Mouse (Mus musculus): Measurements from ENCODE around the gene Col25a1.

Gene Col25a1

DNA sequence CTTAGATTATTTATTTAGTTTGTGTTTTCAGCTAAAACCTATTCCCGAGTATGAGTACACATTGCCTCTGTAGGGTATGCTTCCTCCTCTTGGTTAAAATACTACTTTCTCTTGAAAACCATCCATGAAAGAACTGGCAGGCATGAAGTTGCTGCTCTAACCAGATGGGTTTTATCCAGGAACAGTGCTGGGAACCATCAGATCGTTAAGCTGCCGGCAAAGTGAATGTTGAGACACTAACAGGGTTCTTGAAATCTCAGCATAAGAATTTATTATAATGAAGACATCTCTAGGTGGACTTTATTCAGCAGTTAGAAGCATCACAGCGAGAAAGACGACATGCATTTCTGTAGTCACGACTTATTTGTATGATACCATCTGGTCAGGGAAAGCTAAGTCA is 181.9 kb downstream of the Col25a1 start:
- DNase-seq (ENCODE audit: low spot score) = no peak

DNA sequence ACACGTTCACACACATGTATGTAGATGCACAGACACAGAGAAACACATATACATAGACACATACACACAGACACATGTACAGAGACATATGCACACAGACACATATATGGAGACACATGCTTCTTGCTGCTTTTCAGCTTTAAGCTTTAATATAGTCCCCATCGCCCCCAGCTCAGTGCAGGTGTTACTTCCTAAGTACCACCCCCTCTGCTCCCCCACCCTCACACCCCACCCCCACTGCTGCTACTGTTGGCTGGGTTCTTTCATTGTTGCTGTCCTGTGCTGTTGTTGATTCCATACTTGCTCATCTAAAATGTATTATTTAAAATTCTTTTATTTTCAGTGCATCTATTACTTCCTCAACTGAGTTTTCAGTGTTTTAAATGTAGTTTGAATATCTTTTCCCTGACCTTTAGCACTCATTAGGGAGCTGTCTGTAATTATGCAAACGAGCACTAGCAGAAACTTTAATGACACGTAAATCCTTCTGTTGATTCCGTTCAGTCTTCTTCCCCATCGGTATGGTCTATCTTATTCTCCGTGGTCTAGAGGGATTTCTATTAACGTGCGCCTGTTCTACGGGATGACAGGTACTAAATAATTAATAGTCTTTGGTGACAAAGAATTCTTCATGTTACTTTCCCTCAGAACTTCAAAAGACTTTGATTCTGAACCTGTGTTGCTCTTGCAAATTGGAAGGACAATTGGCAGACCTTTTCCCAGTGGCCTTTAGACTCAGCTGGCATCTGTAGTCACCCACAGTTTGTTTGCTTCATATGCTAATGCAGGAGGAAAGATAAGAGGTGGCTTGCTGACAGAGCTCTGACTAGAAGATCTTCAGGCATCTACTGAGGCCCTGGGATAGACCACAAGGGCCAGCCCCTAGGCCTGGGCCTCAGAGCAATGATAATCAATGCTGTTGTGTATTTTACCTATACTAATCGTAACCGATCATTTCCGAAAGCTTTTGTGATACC is 196.0 kb downstream of the Col25a1 start:
- DNase-seq (ENCODE audit: low spot score) = no peak

DNA sequence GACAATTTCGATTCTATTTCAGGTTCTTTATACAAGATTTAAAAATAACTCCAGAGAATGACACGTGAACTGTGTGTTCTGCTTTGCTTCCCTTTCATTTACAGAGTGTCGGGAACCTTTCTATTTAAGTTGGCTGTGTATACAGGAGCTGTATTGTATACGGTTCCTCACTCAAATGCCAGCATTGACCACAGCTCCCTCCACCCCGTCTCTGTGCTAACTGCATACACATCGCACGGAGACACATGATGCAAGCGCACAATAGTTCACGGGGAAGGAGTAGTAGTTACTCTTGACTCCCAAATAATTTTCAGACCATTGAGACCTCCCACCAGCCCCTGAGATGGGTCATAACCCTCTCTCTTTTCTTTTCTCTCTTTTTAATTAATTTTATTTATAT is 197.6 kb downstream of the Col25a1 start:
- DNase-seq (ENCODE audit: low spot score) = no peak

DNA sequence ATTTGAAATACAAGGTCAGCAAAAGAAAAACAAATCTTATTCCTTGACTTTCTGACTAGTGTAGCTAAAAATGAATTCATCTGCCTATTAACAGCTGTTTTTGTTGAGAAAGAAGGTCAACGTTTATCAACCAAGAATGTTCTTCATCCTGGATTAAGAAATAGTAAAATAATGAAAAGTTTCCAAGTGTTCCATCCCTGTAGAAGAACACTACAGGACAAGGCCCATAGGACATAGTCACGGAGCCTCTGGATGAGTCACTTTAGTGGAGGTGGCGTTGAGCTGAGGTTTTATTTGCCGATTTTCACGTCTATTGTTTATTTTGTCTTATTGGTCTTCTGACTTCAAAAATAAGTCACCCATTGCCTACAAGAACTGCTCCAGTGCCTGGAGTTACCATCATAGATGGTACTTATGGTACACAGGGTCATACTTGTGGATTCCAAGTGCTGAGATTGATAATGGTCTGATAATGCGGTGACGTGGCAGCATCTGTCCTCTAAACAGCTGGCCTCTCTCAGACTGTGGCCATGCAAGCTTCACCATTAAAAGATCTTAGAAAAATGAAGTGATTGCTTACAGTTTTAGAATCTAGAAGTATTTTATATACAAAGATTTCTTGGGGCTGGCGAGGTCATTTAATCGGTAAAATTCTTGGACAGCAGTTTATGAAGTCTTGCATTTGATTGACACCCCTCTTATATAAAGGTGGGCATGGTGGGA is 198.7 kb downstream of the Col25a1 start:
- DNase-seq (ENCODE audit: low spot score) = no peak

- DNase-seq (ENCODE audit: low spot score) = no peak
Measured at GRCm38 (mm10) chr3:130330556-130330950, 199.3 kb downstream of the Col25a1 start.

GRCm38 (mm10) chr3:130332347-130332913 is 201.1 kb downstream of the Col25a1 start:
- no peak for DNase-seq (ENCODE audit: low spot score)

DNA sequence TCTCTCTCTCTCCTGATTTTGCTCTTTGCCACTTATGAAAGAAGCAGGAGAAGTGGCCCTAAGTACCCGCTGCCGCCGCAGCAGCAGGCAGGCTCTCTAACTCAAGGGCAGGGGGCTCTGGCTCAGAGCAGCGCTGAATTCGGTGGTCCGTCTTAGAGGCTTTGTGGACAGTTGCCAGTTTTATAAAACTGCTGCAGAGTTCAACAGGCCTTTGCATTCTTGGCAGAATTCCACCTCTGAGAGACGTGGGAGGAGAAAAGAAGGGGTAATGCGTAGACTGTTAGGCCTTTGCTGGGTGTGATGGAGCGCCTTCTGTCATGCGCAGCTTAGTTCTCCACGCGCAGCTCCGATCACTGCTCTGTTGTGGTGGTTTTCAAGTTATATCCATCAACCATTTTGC is 206.6 kb downstream of the Col25a1 start:
- DNase-seq (ENCODE audit: low spot score) = no peak

- DNase-seq (ENCODE audit: low spot score) = no peak
Measured at GRCm38 (mm10) chr3:130338371-130338770, 207.1 kb downstream of the Col25a1 start.

DNA sequence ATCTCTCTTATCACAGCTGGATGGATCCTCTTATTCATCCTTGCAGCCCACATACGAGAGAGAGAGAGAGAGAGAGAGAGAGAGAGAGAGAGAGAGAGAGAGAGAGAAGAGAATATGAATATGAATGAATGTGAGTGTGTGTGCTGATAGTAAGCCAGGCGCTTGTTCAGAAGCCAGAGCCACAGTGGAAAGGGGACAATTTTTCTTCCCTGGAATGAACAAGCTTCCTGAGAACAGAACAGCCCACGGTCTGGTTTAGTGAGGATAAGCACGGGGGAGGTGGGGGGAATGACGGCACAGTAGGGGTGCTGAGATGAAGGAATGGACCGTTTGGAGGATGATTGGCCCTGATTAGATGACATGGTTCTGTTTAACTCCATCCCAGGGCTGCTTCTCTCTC is 218.9 kb downstream of the Col25a1 start:
- DNase-seq (ENCODE audit: low spot score) = no peak

DNA sequence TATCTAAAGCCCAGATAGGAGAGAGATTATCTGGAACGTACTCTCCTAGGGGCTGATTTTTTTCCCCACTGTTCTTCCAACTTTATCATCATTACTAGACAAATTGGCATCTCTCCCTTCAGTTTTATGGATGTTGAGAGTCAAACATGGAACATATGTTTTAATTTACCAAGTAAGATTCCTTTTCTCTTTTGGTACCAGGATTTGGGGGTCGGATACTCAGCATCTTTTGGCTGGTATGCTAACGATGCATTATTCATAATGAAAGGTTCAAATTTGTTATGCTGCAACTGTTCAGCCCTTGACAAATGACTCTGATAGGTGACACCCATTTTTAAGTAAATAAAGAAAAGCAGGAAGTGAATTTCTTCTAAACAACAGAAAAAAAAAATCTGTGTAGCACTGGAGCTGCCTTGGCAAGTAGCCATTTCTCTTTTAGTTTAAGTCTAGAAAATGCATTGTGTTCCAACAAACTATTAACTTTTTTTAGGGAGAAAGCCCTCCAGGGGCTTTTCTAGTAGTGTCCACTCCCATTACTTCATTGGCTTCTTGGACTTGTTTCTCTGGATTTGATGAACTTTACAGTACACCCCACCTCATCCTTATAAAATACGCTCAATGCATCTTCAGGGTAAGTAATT is 223.2 kb downstream of the Col25a1 start:
- DNase-seq (ENCODE audit: low spot score) = no peak

DNA sequence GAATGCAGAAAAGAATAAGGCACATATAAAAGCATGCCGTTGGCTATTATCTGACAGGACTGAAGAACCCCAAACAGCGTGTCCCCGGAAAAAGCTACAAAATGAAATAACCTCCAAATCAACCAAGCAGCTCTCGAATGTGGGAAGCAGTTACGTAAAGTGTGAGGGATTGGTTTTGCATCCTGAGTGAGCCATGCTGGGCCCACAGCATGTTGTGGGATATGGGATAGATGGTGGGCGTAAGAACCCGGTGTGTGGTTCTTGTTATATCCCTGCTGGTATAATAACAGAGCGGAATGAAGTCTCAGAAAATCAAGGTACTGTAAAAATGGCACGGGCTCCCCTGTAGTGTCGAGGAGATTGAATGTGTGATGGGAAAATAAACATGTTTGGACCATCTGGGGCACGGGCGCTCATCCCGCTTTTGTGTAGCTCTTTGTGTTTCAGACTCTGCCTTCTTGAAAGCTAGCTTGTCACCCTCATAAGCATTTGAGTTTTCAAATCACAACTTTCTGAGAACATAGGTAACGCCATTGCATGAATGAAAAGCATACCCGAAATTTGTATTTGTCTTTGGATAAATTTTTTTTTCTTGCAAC is 225.4 kb downstream of the Col25a1 start:
- no peak for DNase-seq (ENCODE audit: low spot score)

DNA sequence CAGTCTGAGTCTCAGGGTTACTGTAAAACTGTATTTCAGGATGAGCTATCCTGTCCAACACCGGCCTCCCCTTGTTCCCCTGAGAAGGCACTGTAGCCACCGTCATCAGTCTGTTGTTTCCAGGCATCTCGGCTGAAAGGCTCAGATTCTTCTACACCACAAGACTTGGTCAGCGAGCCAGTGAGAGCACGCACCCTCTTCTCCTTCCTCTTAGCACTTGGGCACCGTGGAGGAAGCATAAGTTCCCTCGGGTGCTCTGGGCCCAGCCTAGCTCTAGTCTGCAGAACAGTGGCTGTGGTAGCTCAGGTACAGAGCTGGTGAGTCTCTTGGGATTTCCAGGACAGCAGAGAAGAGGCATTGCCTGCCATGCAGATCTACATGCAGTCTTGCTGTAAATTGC is 229.5 kb downstream of the Col25a1 start:
- no peak for DNase-seq (ENCODE audit: low spot score)

DNA sequence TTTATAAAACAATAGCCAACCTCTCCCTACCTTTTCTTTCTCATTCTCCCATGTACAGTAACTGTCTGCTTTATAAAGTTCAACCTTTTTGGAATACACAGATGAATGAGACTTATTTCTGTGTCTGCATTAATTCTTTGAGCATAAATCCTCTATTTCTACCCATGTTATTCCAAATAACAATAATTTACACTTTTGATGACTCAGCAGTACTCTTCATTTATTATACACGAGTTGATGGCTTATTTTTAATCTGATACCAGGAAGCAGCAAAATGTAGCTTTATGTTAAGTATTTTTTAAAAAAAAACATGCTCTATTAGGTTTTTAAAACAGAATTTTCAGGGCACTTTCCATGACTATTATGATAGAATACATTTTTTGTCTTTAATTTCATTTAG is 230.6 kb downstream of the Col25a1 start:
- DNase-seq (ENCODE audit: low spot score) = no peak

GRCm38 (mm10) chr3:130362797-130363367 is 231.6 kb downstream of the Col25a1 start:
- peak; percentile 30 for DNase-seq (ENCODE audit: low spot score)

DNA sequence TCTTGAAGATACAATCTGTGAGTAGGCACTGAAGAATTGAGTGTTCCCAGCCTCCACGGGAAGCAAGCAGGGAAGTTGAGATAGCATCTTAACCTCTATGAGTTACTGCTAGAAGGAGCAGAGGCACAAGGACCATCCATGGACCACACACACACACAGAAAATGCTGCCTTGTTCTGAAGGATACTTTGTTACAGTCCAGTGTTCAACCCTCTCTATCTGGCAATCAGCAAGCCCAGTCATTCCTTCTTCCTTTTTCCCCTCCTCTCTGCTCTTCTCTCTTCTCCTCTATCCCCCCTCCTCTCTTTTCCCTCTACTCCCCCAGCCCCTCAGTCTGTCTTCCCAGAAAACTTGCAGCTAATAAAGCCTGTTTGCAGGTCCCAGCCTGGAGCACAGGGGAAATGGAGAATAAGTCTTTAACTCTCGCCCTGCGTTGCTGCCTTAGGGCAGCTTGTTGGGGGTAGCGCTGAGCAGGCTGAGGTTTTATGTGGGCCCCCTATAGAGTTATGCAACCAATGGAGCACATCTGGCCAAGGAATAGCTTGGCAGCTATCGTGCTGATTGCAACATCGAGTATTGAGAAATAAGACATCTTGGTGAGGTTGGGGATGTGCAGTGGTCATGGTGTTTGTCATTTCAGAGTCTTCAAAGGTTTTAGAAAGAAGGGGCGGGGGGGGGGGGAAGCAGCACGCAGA is 235.8 kb downstream of the Col25a1 start:
- peak; percentile 30 for DNase-seq (ENCODE audit: low spot score)

GRCm38 (mm10) chr3:130368352-130368751 is 237.1 kb downstream of the Col25a1 start:
- DNase-seq (ENCODE audit: low spot score) = no peak

GRCm38 (mm10) chr3:130369113-130369512 is 237.8 kb downstream of the Col25a1 start:
- DNase-seq (ENCODE audit: low spot score) = no peak

DNA sequence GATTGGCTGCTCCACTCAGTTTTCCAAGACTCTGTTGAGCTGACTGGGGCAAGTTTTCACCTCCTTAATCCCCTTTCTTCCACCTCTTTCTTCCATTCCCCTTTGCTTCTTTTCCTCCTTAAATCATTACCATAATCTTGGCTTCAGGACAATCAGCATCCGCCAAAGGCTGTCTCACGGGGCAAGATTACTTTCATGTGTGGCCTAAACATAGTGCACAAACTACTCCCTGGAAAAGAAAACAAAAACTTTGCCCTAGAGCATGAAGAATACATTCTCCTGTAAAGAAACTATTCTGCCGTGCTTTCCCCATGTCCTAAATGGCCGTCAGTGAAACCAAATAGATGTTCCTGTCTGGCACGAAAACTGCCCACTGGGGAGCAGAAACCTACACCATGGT is 238.9 kb downstream of the Col25a1 start:
- no peak for DNase-seq (ENCODE audit: low spot score)

DNA sequence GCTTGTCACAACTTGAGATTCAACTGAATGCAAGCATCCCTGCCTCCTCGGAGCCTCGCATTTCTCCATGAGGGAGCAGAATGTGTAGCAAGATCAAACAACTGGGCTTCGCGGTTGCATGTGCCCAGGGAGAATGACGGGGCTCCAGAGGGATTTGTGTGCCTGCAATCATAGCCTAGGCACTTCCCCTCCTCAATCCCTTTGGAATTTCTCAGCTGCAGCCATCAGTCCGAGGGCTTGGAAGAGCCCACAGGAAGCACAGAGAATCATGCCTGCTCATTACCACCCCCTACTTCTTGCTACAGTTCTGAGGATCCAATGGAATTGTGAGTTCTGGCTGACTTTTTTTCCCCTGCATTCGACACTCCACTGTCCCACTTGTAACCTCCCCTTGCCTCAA is 241.8 kb downstream of the Col25a1 start:
- no peak for DNase-seq (ENCODE audit: low spot score)

DNA sequence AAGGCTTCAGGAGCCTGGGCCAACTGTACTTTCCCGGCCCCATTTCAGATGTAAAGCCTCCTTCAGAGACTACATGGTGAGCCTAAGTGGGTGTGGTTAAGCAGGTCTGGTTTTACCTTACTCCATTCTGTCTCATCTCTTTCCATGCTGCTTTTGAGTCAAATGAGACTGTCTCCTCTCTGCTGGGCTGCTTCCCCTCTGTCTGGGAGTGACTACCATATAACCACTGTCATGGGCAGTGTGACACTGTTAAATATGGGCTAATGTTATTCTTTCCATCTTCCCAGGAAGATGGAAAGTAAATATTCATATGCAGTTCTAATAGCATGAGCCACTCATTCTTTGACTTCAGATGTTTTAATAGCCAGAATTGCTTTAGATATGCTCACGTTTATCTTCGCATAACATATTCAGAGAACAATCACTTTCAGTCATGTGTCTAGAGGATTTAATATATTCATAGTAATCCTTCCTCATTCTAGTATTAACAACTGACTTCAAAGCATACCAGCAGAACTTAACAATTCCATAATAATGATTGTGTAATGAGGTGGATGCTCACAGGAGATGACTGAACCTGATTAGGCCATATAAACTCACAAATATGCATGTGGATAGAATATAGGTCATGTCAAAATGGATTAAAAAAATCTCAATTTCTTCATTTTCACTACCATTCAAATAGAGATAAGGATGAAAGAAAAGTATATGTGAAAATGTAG is 243.5 kb downstream of the Col25a1 start:
- no peak for DNase-seq (ENCODE audit: low spot score)

Data from testis, postnatal 14 days (tissue).